In the genomic region with DNA sequence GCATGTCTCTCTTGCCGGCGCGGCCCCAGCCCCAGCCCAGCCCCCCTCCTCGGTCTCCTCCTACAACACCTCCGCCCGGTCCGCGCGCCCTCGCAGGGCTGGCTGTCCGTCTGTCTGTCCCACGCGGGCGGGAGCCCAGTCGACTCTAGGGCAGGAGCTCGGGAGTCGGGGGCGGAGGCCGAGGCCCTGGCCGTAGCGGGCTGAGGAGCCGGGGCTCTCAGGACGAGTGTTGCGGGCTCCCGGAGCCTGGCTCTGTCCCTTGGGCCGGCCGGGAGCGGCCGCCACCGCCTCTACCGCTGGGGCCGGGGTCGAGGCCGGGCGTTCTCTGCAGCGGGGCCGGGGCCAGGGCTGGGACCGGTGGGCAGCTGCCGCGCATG, we compare ENCODE assay signal across 7 mouse cellular contexts.
DNase-seq lines count a peak whose midpoint lies in the region; ATAC-seq and TF ChIP-seq lines count a peak whose summit lies in the region.

No protein-coding gene starts in this region.

- TF ChIP-seq CTCF in cortical plate, adult 2 months (IDR thresholded peaks at IDR 0.05; ENCODE audit: extremely low read depth, insufficient read depth, low read length): no peak

- peak overlapping the region; percentile 94 for H3K27ac ChIP-seq in cortical plate, adult 2 months (ENCODE audit: insufficient read depth, low read length)
- no peak overlapping the region for H3K27ac ChIP-seq in heart, embryonic 15.5 days
- H3K27ac ChIP-seq in limb, embryonic 12.5 days: no peak overlapping the region

- no peaks in the 10 kb centered on the region for H3K9me3 ChIP-seq in heart, embryonic 15.5 days (replicated peaks)
- H3K9me3 ChIP-seq in limb, embryonic 12.5 days: no peaks in the 10 kb centered on the region

- H3K27me3 ChIP-seq in heart, embryonic 15.5 days: peaks cover 72% of the 10 kb centered on the region
- peaks cover 81% of the 10 kb centered on the region for H3K27me3 ChIP-seq in limb, embryonic 12.5 days

- WGBS in heart, embryonic 15.5 days: 1% methylated on average over 40 of the region's 40 CpGs
- under 1% methylated on average over 38 of the region's 40 CpGs for WGBS in limb, embryonic 12.5 days

- 0 out of 2 replicates have a peak, but pooled peaks have one; percentile 11 for ATAC-seq in heart, embryonic 15.5 days (replicated peaks; ENCODE audit: insufficient number of reproducible peaks, insufficient read depth, low FRiP score, low read depth)
- ATAC-seq in limb, embryonic 12.5 days (ENCODE audit: insufficient number of reproducible peaks, insufficient read depth, low FRiP score, low TSS enrichment, low read depth): no peak

- H3K36me3 ChIP-seq in heart, embryonic 15.5 days: no peaks in the 10 kb centered on the region
- H3K36me3 ChIP-seq in limb, embryonic 12.5 days: no peaks in the 10 kb centered on the region

- peak overlapping the region; percentile 66 for H3K9ac ChIP-seq in heart, embryonic 15.5 days
- peak overlapping the region; percentile 79 for H3K9ac ChIP-seq in limb, embryonic 12.5 days (replicated peaks)

- TF ChIP-seq POLR2A in cortical plate, adult 2 months (IDR thresholded peaks at IDR 0.05; ENCODE audit: extremely low read depth, insufficient read depth, low read length): no peak

- peak overlapping the region; percentile 98 for H3K4me2 ChIP-seq in heart, embryonic 15.5 days
- H3K4me2 ChIP-seq in limb, embryonic 12.5 days: peak overlapping the region; percentile 99

- peak; percentile 32 for DNase-seq in thymus, postnatal 4 days
- DNase-seq in thymus, postnatal 25 days: no peak
- DNase-seq in naive thymus-derived CD4-positive, alpha-beta T cell, adult 2 months (ENCODE audit: low read depth): peak; percentile 5
- no peak for DNase-seq in spleen, postnatal 14 days (ENCODE audit: low spot score in 2 of 2)

- peaks cover 4% of the 10 kb centered on the region; the same call in 1 of the 2 replicates for H3K4me1 ChIP-seq in cortical plate, adult 2 months (ENCODE audit: control insufficient read depth, insufficient read depth, low read length)
- H3K4me1 ChIP-seq in heart, embryonic 15.5 days (replicated peaks): peaks cover 42% of the 10 kb centered on the region
- peaks cover 42% of the 10 kb centered on the region for H3K4me1 ChIP-seq in limb, embryonic 12.5 days (replicated peaks)

- peak overlapping the region; percentile 90 for H3K4me3 ChIP-seq in cortical plate, adult 2 months (ENCODE audit: insufficient read depth, low read length)
- H3K4me3 ChIP-seq in heart, embryonic 15.5 days: peak overlapping the region; percentile 60
- H3K4me3 ChIP-seq in limb, embryonic 12.5 days (replicated peaks): peak overlapping the region; percentile 72

Comparison
In these comparisons a context has a peak if more than half of its experiments do, and no peak if none do; other contexts are left out.
1. DNase-seq: peak in thymus, postnatal 4 days (single experiment) and naive thymus-derived CD4-positive, alpha-beta T cell, adult 2 months (single experiment); none in thymus, postnatal 25 days (single experiment) and spleen, postnatal 14 days (0 of 2).
2. Peak in every context shown above with its lines, with median percentiles within 50 percentile points of each other: H3K4me3 ChIP-seq.